Mouse (Mus musculus) adrenal gland, postnatal 25 days (tissue): ENCODE measurements at regions not wholly inside any gene's neighbourhood (a gene's known extent, or its start where the extent isn't known, plus 50 kb on each side); places are given as distances from the start of the nearest gene placed in this dataset.

ENCODE experiments used
- DNase-seq: peaks from one replicate; pipeline ENCODE4 v3.0.0; 2021; ENCODE audit warnings: mixed read lengths

DNA sequence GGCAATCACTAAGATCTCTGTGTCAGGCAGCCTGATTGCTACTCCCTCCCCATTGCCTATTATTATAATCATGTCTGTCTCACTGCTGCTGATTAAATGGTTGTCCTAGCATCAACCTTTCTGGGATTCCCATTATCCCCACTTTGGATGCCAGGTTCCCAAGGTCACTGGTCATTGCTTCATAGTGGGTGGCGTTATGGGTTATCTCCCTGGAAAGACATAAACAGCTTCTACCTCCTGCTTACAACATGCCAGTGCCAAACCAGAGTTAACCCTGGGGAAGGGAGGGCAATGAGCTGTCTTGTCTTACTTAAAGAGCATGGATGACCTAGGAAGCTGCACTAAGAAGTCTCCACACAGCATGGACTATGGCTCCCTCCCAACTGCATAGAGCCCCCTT is 136.9 kb downstream of the Uaca start:
- DNase-seq, result no peak

DNA sequence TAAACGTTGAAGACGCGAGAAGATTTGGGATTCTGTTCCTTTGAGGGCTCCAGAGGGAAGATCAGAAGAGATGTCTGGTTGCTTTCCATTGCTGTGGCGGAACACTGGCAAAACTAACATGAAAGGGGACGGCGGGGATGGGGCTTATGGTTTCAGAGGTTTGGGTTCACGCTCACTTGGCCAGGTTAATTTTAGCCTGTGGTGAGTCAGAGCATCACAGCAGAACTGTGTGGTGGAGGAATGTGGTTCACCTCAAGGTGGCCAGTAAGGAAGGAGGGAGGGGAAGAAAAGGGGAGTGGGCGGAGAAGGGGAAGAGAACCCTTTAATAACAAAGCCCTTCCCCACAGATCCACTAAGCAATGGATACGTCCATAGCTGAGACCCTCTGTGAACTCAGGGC is 142.6 kb downstream of the Uaca start:
- no peak for DNase-seq

DNA sequence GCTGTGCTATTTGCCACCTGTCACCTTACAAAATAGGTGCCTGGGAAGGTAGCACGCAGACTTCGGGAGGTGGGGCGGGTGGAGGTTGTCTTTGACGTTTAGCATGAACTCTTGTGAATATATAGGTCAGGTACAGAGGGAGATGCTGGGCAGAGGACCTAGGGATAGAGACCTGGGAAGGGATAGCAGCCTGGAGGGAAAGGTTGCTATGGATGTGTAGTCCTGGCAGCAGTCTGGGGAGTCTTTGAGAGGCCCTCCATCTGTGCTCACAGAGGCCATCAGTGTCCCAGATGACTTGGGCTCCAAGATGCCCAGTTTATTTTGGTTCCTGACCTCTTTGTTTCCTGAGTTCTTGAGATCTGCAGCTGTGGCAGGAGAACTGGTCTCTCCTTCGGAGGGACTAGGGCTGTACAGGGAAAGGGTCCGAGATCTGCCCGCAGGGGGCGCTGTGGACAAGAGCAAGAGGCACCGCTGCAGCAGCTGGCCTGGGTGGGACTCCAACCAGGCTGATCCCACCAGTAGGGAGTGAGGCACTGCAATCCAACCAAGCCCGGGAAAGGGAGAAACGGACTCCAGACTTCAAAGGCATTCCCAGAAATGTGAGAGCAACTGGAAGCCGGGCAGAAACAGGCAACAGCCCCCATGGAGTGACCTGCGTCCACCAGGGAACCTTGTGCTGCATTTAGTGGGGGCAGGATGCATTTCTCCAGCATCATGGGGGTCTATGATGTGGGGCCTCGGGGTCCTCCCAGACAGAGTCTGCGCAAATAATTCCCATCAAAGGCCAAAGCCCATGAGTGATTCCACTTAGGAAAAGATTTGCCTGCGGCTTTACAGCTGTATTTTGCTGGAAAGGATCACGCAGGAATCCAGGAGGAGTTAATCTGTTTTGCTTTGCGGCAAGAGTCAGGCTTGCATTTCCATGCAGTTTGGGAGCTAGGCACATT is 145.8 kb downstream of the Uaca start:
- peak; percentile 86 for DNase-seq

DNA sequence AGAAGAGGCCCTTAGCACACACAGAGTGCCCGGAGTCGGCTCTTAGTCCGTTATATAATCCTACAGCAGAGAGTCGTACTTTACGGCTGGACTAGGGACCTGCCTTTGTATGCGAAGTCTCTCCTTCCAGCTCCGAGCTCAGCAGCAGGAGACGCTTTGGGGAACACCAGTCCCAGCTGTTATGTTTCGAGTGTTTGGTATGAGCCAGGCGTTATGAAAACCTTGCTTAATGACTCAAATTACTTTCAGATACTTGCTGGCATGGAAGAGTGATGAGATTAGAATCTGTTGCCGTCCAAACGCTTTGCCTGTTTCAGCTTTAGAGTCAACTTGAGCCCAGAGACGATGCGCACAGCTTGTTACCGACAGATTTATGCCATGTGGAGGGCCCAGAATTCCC is 153.0 kb downstream of the Uaca start:
- DNase-seq, result no peak

DNA sequence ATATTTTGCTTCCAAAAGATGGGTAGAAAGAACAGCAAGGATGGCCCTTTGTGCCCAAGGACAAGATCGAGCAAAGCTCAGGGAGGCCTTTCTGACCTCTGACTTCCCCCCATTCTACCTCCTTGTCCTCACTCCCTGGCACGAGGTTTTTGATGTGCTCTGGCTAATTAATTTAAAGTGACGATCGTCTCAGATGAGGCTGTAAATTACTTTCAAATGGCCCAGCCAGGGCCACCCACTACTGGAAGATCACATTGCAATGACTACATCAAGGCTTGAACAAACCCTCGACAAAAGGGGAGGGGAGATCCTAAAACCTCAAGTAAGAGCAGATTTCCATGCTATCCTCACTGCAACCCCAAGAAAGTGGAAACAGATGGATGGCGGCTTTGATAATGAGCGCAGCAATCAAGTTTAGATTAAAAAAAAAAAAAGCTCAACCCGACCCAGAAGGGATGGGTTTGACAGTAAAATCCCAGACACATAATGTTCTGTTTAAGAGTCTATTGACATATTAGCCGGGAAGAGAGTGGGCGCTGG is 154.3 kb downstream of the Uaca start:
- no peak for DNase-seq

DNA sequence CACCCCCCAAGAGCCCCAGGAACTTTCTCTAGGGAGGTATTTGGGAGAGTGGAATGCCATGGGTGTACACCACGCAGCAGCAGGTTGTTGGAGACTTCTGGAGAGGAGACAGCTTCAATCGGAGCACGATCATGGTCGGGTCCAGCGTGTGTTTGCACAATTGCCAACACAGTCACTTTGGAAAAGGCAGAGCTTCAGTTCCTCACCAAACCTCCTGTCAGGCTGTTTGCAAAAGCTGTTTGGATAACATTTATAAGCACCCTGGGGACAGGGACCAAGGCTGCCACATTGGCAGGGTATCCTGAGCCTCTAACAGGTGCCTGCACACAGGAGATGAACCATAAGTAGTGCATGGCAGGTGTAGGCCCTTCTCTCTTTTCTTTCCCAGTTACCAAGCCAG is 155.8 kb downstream of the Uaca start:
- DNase-seq, result no peak

DNA sequence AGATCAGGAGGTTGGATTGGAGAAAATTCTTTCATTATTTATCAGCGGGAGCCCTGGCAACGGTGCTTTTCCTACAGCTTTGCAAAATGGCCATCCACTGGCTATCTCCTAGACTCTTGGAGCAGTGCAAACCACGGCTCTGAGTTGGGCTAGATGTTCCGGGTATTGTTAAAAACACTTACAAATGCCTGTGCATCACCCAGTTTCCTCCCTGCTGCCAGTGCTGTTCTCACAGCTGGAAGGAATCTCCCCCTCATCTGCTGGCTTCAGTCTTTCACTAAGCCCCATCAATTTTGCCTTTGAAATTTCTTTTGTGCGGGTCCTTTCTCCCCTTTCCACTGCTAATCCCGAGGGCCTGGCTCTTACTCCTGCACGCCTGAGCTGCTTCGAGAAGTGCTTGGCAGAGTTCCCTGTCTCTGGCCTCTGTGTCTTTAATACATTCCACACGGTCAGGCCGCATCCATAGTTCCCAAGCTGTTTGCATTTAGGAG is 156.8 kb downstream of the Uaca start:
- no peak for DNase-seq

DNA sequence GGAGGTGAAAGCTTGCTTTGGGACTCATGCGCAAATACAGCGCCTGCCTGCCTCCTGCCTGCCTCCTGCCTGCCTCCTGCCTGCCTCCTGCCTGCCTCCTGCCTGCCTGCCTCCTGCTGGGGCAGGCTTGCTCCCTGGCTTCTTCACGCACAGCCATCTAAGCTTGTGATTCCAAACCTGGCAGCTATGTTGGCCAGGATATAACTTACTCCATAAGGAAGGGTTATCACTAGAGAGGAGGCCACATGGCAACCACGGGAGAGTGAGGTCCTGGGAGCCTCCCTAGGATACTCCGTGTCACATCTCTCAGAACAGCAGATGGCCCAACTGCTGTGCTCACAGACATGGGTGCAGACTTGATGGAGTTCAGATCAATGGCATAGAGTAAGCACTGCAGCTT is 163.1 kb downstream of the Uaca start:
- DNase-seq, result no peak

DNA sequence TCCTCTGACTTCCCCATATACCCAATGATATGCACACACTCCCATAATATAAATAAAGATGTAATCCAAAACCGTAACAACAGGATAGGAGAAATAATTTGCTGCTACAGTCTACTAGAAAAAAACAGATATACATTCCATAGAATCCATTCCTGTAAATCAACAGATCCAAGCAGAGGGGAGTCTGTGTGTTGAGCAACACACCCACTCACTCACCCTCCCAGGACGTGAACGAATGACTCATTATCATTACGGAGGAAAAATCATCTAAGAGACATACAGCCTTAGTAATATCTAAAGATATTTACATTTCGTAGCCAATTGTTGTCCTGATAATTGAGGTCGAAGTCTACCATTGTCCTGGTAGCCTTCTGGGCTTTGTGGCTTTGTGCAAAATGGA is 165.2 kb downstream of the Uaca start:
- no peak for DNase-seq

DNA sequence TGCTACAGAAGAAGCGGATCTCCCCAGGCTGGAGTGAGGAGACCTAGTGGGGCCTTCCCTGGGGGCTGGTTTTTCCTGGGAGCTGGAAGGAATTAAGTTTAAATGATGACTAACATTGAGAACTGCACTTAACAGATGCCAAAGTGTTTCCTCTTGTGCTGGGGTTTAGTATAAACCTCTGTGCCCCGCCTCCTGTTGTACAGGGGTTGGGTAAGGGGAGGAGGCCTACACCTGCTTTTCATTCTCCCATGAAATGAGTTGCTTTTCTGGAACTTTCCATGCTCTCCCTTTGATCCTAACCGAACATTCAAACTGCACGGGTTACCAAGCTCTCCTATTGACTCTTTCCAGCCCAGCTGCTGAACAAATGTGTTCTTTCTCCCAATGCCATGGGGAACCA is 167.7 kb downstream of the Uaca start:
- DNase-seq, result no peak

DNA sequence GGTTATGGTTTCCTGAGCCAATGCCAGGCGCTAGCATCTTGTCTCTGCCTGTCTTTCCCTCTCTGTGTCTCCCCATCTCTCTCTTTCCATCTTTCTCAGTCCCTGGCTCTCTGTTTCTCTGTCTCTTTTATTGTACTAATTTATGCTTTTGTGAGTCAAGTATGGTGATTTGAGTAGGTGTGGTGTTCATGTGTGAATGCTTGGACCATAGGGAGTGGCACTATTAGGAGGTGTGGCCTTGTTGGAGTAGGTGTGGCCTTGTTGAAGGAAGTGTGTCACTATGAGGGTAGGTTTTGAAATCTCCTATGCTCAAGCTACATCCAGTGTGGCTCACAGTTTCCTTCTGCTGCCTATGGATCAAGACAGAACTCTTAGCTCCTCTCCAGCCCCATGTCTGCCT is 171.3 kb downstream of the Uaca start:
- no peak for DNase-seq

DNA sequence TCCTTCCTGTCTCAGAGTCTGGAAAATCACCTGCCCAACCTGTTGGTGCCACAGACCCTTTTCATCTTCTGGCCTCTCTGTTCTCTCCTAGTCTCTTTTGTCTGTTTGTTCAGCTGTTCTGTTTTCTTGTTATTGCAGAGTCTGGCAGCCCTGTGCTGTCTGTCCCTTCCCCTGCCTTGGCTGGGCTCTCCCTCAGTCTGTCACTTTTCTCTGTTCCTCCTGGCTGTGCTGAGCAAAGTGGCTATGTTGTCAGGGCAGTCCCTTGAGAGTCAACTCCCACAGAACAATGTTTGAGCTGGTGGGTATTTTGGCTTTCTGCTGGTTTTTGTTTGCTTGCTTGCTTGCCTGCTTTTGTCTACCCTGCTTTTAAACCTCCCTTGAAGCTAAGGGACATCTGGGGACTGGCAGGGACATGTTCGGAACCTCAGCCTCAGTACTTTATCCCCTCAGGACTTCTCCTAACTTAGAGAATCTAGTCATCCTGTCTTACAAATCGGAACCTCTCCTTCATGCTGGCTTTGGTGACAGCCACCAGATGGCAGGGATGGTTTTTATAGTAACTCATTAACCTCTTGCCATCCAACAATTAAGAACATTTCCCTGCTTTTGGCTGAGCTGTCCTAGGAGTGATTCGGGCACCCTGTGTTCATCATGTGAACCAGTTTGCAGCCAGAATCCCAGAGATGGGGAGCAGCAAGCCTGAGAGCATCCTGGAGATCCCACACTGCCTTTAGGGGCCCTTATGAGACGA is 174.1 kb downstream of the Uaca start:
- no peak for DNase-seq

DNA sequence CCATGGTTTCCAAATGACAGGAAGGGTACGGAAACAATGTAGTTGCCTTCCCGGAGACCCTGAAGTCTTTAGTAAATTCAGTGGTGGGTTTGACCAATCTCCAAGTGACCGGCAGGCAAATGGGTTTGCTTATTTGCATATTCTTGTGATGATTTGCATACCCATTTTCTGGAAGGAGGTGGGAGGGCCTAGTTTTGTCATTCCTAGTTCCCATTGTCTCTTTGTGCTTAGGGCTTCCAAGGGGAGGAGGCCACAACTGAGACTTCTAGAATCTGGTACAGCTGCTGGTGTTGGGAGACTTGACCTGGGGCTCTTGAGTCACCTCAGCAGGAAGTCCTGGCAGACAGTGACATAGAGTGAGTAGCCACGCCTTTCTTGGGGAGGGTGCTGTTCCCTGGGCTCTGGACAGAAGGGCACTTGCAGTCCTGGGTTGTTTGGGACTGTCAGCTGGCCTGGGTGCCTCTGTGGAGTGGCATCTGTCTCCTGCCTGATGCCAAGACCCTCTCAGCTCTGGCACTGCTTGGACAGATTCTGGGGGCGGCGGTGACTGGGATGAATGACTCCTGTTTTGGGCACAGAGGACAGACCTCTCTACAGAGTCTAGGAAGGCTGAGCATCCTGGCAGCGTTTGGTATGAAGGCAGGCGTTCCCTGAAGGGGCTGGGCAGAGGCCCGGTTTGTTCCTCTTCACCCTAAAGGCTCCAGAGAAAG is 178.0 kb downstream of the Uaca start:
- DNase-seq, result no peak

DNA sequence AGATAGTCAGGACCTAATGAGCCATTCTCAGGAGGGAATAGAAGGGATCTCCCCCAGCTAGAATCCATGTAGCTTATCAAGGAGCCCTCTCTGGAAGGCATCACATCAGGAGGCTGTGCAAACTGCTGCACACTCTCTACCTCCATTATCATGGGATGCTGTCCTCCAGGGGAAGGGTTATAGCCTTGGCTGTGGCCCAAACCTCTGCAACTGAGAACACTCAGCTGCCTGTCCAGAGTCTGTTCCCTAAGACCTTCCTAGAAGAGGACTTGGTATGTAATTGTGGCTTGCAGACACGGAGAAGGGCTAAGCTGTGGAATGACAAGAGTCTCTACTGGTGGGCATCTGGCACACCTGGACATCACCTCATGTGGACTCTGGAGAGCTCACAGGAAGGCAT is 180.2 kb downstream of the Uaca start:
- no peak for DNase-seq

DNA sequence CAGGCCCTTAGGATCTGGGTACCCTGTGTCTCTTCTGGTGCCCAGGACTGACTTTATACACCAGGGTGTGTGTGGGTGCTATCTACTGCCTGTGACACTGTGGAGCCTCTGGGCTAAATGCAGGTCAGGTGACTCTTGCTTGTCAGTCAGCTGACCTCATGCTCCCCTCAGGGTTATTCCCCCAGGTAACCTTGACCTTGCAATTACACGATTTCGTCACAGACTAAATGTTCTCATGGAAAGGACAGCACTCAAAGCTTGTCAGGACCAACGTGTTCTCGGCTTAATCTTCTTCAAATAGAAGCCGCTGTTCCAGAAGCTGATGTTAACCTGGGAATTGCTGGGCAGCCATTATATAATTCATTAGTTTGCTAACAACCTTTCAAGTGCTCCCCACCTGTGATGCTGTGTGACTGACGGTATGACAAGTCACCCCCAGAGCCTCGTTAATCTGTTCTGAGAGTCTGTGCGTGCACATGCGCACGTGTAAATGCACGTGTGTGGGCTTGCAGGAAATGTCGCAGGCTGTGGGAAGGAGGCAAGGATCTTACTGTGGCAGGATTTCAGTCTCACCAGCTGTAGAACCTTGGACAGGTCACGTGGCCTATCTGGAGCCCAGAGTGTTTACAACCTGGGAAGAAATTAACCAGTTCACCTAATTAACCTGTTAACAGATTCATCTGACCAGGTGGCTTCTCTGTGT is 188.2 kb downstream of the Uaca start:
- DNase-seq, result no peak

DNA sequence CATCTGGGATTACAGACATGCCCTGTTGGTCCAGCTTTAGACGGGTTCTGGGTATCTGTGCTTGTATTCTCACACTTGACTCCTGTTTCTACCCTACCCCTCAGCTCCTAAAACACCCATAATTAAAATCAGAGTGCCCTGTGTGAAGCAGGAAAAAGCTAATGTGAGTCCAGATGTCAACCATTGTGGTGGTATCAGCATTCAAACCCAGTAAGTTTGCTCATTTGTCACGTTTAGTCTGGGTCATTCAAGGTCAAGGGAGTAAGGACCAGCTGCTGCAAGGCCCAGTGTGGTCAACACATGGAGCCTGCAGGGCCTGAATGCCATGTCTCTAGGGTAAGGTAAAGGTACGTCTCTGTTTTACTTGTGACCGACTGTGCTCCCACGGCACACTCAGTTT is 188.9 kb downstream of the Uaca start:
- DNase-seq, result no peak

DNA sequence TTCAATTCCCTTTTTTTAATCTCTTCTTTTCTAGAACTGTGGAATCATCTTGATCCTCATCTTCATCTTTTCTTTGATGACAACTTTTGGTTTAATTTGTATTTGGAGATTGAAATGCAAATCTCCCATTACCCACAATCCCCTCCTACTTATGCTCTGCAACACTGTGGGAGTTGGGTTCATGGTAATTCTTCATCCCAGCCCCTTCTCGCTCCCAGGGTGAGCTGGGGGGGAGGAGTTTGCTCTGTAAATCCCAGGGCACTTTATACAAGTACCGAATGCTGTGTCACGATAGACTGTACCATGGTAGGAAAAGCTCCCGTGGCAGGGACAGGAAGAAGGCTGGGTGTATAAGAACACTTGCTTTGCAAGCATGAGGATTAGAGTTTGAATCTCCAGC is 193.8 kb downstream of the Uaca start:
- no peak for DNase-seq

DNA sequence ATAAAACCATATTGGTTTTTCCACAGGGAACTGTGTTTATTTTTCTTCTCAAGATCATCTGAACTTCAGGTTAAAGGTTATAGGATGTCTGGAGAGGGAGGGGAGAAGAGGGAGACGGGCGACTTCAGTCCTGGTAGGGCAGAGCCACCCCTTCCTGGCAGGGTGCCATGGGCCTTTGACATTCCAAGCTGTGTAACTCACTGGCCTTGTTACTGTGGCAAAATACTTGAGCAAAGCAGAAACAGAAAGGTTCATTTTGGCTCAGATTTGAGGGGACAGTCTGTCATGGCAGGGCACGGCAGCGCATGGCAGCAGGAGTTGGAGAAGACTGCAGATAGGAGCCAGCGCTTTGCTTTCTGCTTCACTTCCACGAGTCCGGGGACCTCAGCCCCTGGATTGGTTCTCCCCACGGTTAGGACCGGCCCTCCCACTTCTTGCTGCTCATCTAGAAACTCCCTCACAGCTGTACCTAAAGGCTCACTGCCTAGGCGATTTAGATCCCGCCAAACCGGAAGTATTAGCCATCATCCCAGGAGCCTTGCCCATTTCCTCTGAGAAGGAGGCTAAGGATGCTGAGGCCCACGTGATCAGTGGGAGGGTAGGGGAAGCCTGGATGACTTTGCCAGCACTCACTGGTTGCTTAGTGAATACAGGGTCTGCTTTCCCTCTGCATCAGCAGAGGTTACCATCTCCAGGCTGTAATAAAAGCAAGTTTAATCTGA is 195.5 kb downstream of the Uaca start:
- DNase-seq, result peak; percentile 63

DNA sequence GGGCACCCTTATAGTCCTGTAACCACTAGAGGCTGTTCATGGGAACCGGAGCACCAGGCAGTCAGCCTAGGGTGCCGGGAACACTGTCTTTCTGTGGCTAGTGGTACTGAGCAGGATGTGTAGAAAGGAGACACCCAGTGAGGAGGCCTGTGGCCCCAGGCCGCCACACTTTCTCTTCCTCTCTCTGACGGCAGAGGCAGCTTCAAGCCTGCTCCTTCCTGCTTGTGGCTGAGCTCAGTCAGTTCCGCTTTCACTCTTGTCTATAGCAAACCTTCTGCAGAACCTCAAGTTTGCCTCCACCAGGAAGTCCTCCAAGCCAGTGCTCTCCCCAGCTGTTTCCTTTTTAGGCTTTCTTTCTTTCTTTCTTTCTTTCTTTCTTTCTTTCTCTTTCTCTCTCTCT is 197.2 kb downstream of the Uaca start:
- DNase-seq, result no peak

DNA sequence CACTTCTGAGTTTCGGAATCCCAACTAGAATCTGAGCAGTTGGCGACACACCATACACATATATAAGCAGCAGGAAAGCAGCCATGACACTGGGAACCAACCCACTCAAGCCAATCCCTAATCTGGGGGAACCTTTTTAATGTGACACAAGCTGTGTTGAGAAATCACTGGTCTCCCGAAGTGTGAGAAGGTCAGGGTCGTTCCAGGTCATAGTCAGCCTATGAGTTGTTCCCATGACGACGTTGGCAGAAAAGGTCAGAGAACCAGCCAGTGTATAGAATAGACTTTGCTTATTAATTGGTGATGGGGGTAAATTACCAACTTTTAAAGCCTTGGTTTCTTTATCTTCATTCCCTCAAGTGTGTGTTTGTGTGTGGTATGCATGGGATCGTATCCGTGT is 199.3 kb downstream of the Uaca start:
- peak; percentile 16 for DNase-seq

DNA sequence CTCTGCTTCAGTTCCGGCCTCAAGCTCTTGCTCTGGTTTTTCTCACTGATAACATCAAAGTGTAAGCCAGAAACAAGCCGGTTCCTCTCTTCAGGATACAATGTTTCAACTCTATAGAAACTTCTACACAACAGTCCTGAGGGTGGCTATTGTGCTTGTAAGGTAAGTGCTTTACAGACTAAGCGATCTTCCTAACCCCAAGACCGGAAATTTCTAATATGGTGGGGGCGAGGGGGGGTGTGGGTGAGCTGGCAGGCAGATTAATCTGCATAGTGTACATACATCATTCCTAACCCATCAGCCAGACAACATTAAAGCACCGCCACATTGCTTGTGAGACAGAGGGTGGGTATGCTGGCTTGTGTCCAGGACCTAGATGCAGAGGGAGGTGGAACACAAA is 200.8 kb downstream of the Uaca start:
- DNase-seq, result no peak
